Mouse (Mus musculus) midbrain, embryonic 10.5 days (tissue): ENCODE measurements around the gene Cdk8. TPM values are rescaled to one million over a fixed set of nuclear protein-coding genes. Genes with fewer than 3 reads are reported as not detected.

Experiments
- DNase-seq: peaks from one replicate; pipeline ENCODE4 v3.0.0-alpha.2; 2017; ENCODE audit warnings: low spot score
- H3K27ac ChIP-seq: fragments of 300-500 bp; sonication (generic); replicated peaks from 2 replicates; pipeline ENCODE4 v1.5.1; 2016; ENCODE audit warnings: mild to moderate bottlenecking
- H3K27me3 ChIP-seq: fragments of 300-500 bp; sonication (generic); 2 replicates; pipeline ENCODE4 v1.6.1; 2016; ENCODE audit warnings: low read depth, mild to moderate bottlenecking; ENCODE audit not compliant: poor library complexity, severe bottlenecking
- H3K36me3 ChIP-seq: fragments of 300-500 bp; sonication (generic); 2 replicates; pipeline ENCODE4 v1.6.1; 2016; ENCODE audit warnings: mild to moderate bottlenecking, moderate library complexity
- H3K4me1 ChIP-seq: fragments of 300-500 bp; sonication (generic); 2 replicates; pipeline ENCODE4 v1.6.1; 2016
- H3K4me3 ChIP-seq: fragments of 300-500 bp; sonication (generic); 2 replicates; pipeline ENCODE4 v1.5.1; 2016; ENCODE audit warnings: mild to moderate bottlenecking, moderate library complexity
- H3K9me3 ChIP-seq: fragments of 300-500 bp; sonication (generic); replicated peaks from 2 replicates; pipeline ENCODE4 v1.6.1; 2016; ENCODE audit warnings: mild to moderate bottlenecking
- WGBS: fragments of 180-500 bp; shearing (Covaris S2); methylation state at CpG from one replicate; pipeline ENCODE4 v1.1.7; 2016; 5-methylcytosine and 5-hydroxymethylcytosine counted together
- polyA plus RNA-seq: library from polyadenylated mRNA; unstranded; fragments of >200 nt; fragmentation: Nextera tagmentation; extraction: Ambion mirVana; gene quantifications from 2 replicates; pipeline ENCODE4 v1.2.1, GENCODE M21; 2016

Cdk8 gene
- polyA plus RNA-seq, 1 experiment from 2014 or later, result 22.4 TPM

DNA sequence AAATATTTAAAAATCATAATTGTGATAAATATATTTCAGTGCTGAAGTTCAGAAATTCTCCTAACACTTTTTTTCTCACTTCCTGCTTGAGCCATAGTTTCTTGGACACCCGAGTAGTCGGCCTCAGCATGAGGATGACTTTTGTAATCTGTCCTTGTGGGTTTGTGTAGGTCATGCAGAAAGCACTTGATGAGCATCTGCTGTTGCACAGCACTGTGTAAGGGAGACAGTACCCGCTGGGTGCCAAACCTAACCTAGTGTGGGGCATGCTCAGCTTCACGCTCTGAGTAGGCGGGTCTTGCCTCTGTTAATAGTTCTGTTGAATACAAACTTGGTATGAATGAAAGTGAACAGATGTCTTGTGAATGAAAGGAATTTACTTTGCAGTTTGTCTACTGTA is 60.5 kb downstream of the Cdk8 start:
- H3K9me3 ChIP-seq, result no peaks in the 10 kb centered on the region
- H3K36me3 ChIP-seq, result peaks cover 87% of the 10 kb centered on the region
- H3K4me1 ChIP-seq, result no peaks in the 10 kb centered on the region
- 93% methylated on average over 5 of the region's 5 CpGs for WGBS
- no peak overlapping the region for H3K4me3 ChIP-seq
- DNase-seq, result no peak
- no peaks in the 10 kb centered on the region for H3K27me3 ChIP-seq
- no peak overlapping the region for H3K27ac ChIP-seq

DNA sequence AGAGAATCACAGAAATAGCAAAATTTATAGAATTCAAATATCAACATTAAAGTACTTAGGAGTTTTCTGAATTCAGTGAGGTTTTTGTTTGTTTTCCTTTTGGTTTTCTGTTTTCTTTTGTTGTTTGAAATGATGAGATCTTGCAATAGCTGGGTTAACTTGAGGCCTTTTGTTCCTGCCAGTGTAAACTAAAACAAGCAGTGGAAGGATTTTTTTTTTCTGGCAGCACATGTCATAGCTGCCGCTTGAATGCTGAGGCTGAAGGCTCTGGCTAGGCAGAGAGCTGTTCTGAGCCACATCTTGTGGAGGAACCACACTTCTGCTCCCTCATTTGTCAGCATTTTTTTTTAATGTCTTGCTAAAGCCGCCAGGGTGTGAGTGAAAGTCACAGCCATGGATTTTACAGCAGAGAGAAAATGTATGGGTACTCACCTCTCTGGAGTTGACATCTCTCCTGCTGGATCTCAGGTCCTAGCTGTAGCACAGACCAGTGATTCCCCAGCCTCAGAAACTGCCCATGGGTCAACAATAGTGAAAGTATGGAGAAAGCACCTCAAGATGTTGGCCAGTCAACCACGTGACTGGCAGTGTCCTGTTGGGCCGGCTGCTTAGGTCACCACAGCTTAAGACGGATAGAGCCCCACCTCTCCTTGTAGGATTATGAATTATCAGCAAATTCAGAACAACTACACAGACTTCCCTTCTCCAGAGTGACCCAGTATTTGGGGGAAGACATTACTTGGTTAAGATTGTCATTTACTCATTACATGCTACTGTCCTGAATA is 62.1 kb downstream of the Cdk8 start:
- Histone ChIP-seq H3K4me1 (no peaks in the 10 kb centered on the region), H3K4me3 (no peak overlapping the region), H3K9me3 (no peaks in the 10 kb centered on the region), H3K27ac (no peak overlapping the region), H3K36me3 (peaks cover 87% of the 10 kb centered on the region), H3K27me3 (no peaks in the 10 kb centered on the region)
- DNase-seq, result no peak
- 89% methylated on average over 5 of the region's 5 CpGs for WGBS

DNA sequence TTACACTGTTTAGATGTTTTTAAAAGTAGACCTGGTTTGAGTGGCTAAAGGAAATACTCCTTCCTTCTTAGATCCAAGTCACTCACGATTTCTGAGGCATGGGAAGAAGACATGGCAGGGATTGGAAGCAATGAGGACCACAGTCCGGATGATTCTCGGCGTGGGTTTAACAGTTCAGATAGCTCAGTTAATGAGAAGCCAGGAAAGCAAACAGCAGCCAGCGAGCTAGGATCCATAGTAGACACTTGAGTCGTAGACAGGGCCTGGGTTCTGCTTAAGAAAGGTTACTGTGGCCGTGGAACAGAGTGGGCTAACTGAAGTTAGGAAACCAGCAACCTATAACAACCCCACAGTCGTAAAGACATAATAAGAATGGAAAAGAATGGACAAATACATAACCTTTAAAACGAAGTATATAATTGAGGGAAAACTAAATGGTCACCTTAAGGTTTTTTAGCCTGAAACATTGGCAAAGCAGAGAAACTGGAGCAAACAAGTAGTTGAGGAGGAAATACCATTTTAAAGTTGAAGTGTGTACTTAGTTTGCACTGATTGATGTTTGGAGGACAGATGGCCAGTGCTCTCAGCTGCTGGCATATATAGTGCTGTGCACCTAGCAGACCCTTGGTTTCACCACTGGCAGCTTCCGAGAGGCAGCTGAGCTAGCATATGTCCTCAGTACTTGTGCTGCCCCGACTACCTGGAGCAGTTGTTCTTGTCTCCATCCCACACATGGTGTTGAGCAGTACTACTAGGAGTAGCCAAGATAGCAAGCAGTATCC is 63.1 kb downstream of the Cdk8 start:
- 94% methylated on average over 11 of the region's 11 CpGs for whole genome bisulfite sequencing
- H3K4me1 ChIP-seq, result no peaks in the 10 kb centered on the region
- no peaks in the 10 kb centered on the region for H3K27me3 ChIP-seq
- H3K9me3 ChIP-seq, result no peaks in the 10 kb centered on the region
- H3K36me3 ChIP-seq, result peaks cover 88% of the 10 kb centered on the region
- no peak overlapping the region for H3K4me3 ChIP-seq
- no peak overlapping the region for H3K27ac ChIP-seq
- no peak for DNase-seq

DNA sequence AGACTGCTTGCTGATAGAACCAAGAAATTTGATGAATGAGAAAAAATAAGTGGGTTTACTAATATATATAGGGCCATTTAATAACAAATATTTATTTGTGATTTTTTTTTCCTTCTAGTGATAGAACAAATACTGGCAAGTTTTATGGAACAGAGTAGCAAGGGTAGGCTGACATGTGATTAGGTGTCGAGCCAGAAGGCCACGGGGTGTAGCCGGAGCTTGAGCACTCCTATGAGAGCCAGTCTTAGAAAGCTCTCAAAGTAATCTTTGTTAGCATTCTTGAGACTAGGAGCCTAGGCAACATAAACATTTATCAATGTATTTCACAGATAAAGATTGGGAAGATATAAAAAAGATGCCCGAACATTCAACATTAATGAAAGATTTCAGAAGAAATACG is 63.8 kb downstream of the Cdk8 start:
- no peaks in the 10 kb centered on the region for H3K9me3 ChIP-seq
- no peak for DNase-seq
- WGBS, result 95% methylated on average over 5 of the region's 5 CpGs
- H3K27me3 ChIP-seq, result no peaks in the 10 kb centered on the region
- no peak overlapping the region for H3K27ac ChIP-seq
- H3K4me3 ChIP-seq, result no peak overlapping the region
- H3K36me3 ChIP-seq, result peaks cover 88% of the 10 kb centered on the region
- no peaks in the 10 kb centered on the region for H3K4me1 ChIP-seq

DNA sequence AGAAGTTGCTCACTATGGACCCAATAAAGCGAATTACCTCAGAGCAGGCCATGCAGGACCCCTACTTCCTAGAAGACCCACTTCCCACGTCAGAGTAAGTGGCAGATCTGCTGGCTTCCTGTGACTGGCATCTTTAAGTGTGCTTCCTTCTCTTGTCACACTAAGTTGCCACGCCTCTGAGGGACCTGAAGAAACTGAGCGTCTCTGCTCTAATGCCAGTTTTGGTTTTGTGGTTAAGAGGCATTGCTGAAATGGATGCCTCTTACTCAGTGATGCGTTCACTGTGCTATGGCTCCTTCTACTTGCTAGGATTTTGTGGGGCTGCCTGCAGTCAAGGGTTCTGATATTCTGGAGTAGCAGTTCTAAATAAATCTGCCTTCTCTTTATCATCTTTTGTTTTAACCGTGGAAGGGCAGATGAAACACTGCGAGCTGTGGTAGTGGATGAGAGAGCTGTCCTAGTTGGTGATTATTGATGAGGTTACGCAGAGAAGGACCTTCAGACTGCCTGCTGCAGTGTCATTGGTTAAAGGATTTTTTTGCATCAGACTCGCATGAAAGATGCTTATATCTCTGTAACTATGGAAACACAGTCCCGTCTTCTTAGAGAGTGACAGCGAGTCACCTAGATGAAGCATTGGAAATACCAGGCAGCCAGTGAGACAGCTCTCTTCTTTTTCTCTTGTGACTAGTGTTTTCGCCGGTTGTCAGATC is 67.9 kb downstream of the Cdk8 start:
- 92% methylated on average over 13 of the region's 13 CpGs for WGBS
- no peak for DNase-seq
- peaks cover 87% of the 10 kb centered on the region for H3K36me3 ChIP-seq
- no peak overlapping the region for H3K4me3 ChIP-seq
- H3K4me1 ChIP-seq, result no peaks in the 10 kb centered on the region
- no peaks in the 10 kb centered on the region for H3K27me3 ChIP-seq
- H3K27ac ChIP-seq, result no peak overlapping the region
- no peaks in the 10 kb centered on the region for H3K9me3 ChIP-seq

DNA sequence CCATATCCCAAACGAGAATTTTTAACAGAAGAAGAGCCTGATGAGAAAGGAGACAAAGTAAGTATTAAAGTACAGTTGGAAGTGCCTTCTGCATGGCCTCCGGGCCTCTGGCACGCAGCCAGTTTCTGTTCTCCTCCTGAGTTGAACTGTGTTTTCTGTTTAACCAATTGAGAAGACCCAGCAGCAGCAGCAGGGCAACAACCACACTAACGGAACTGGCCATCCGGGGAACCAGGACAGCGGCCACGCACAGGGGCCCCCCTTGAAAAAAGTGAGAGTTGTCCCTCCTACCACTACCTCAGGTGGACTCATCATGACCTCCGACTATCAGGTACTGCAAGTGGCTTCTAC is 68.5 kb downstream of the Cdk8 start:
- Histone ChIP-seq H3K36me3 (peaks cover 86% of the 10 kb centered on the region), H3K27me3 (no peaks in the 10 kb centered on the region), H3K27ac (no peak overlapping the region), H3K4me3 (no peak overlapping the region), H3K4me1 (no peaks in the 10 kb centered on the region), H3K9me3 (no peaks in the 10 kb centered on the region)
- no peak for DNase-seq
- 93% methylated on average over 8 of the region's 8 CpGs for WGBS

DNA sequence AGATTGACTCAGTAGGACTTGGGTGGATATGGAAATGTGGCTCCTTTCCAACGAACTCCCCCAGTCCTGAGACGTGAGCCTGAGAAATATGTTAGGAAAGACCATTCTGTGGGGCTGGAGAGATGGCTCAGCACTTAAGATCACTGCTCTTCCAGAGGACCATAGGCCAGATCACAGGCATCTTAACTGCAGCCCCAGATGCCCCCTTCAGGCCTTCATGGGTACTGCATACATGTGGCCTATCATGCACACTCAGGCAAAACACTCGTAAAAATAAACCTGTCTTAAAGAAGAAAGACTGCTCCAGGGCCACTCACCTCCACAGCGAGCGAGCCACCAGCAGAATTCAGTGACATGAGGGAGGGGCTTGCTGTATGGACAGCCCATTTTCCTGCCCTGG is 72.4 kb downstream of the Cdk8 start:
- Histone ChIP-seq H3K9me3 (no peaks in the 10 kb centered on the region), H3K27ac (no peak overlapping the region), H3K4me1 (no peaks in the 10 kb centered on the region), H3K36me3 (peaks cover 81% of the 10 kb centered on the region), H3K4me3 (no peak overlapping the region), H3K27me3 (no peaks in the 10 kb centered on the region)
- peak; percentile 60 for DNase-seq
- WGBS, result 93% methylated on average over 5 of the region's 5 CpGs

DNA sequence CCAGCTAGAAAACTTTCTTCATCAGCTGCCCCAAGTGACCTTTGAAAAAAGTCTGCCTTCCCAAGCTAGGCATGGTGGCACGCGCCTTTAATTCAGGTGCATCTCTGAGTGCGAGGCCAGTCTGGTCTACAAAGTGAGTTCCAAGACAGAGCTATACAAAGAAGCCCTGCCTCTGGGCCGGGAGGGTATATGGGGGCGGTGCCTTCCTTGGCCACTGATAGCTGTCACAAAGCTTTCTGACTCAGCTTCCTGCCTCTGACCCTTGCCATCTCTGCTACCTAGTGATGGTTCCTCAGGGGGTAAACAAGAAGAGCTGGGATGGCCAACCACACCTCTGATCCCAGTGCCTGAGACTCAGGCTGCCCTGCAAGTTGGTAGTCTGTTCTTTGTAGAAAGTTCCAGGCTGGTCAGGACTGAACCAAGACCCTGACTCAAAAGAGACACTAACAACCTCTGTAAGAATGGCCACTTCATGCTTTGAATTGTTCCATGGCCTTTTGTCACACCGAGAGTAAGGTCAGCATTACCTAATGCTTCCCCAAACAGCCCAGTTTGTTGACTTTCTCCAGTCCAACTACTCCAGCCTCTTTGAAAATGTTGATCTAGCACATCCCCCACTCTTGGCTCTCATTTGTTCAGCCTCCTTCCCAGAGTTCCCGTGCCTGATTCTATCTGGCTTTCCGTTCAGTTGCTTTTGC is 76.2 kb downstream of the Cdk8 start:
- WGBS, result 86% methylated on average over 8 of the region's 8 CpGs

DNA sequence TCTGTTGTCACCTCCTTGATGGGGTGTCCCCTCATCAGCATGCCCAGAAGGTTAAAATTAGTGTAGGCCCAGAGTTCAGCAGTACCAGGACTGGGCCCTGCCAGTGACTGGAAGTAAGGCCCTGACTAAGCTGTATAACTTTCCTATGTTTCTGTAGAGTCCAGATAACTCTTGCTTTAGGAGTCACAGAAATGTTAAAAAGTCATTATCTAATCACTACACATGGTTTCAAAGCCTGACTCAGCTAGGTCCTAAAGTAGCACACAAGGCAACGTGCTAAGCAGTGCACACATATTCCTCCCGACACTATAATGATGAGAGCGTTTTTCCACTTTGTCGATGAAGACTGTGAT is 76.7 kb downstream of the Cdk8 start:
- WGBS, result 96% methylated on average over 4 of the region's 4 CpGs
- Histone ChIP-seq H3K4me3 (no peak overlapping the region), H3K9me3 (no peaks in the 10 kb centered on the region; the same call in 1 of the 2 replicates), H3K4me1 (no peaks in the 10 kb centered on the region), H3K27me3 (no peaks in the 10 kb centered on the region), H3K27ac (no peak overlapping the region), H3K36me3 (peaks cover 56% of the 10 kb centered on the region)
- DNase-seq, result no peak

More for the DNA sequence above, 76.2 kb downstream of the Cdk8 start:
- Histone ChIP-seq H3K27me3 (no peaks in the 10 kb centered on the region), H3K27ac (no peak overlapping the region), H3K4me1 (no peaks in the 10 kb centered on the region), H3K9me3 (no peaks in the 10 kb centered on the region; the same call in 1 of the 2 replicates), H3K36me3 (peaks cover 56% of the 10 kb centered on the region), H3K4me3 (no peak overlapping the region)
- DNase-seq, result no peak

DNA sequence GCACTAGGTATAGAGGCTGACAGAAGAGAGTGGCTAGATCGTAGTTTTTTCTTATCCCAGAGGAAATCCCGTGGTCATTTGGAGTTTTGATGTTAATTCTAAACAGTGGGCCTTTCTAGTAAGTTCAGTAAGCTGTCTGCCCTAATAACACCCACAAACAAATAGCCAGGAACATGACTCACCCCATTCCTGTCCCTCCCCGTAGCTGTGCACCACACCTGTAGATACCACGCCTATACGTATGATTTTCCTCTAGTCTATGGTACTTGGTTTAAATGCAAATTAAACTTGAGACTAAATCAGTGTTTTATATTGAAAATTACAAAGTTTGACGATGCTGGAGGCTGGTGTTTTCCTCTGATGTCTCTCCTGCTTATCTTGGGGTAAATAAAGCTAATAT is 83.5 kb downstream of the Cdk8 start:
- no peak overlapping the region for H3K4me3 ChIP-seq
- WGBS, result 88% methylated on average over 6 of the region's 6 CpGs
- no peak overlapping the region for H3K27ac ChIP-seq
- no peak for DNase-seq
- H3K4me1 ChIP-seq, result peaks cover 5% of the 10 kb centered on the region; the same call in 1 of the 2 replicates
- no peaks in the 10 kb centered on the region for H3K9me3 ChIP-seq
- H3K27me3 ChIP-seq, result no peaks in the 10 kb centered on the region
- no peaks in the 10 kb centered on the region for H3K36me3 ChIP-seq

DNA sequence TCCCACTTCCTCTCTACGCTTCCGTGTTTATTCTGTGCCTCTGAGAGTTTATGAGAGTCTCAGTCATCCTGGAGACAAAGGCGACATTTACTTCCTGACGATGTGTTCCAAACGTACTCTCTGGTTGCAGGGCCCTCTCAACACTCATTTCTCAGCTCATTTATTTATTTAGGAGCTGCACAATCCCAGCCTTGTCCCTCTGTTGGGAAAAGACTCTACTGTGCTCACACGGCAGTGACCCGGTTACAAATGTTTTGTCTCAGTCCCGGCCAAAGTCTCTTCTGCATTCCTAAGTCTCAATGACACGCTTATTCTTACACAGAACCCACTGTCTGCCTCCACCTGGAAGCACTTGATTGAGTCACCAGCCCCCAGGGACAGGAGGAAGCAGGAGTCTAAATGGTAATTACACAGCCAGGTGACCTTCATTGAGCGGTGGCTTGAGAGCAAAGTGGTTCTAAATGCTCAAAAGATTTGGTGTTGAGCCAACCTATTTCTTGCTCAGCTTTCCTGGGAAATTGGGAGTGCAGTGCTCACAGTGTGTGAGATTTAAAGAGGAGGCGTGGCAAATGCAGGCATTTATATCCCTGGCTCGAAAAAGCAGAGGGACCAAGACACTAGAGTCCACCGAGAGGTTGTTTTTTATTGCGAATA is 84.4 kb downstream of the Cdk8 start:
- Histone ChIP-seq H3K4me1 (peaks cover 5% of the 10 kb centered on the region; the same call in 1 of the 2 replicates), H3K36me3 (no peaks in the 10 kb centered on the region), H3K9me3 (no peaks in the 10 kb centered on the region), H3K4me3 (no peak overlapping the region), H3K27ac (no peak overlapping the region), H3K27me3 (no peaks in the 10 kb centered on the region)
- 79% methylated on average over 14 of the region's 14 CpGs for WGBS
- no peak for DNase-seq

DNA sequence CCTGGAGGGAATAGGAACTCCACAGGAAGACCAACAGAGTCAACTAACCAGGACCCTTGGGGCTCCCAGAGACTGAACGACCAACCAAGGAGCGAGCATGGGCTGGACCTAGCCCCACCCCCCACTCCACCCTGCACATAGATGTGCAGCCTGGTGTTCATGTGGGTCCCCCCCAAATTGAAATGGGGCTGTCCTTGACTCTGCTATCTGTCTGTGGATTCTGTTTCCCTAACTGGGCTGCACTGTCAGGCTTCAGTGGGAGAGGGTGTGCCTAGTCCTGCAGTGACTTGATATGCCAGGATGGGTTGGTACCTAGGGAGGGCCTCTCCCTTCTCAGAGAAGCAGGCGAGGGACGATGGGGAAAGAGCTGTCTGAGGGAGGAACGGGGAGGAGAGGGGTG is 85.3 kb downstream of the Cdk8 start:
- WGBS, result 83% methylated on average over 5 of the region's 5 CpGs
- Histone ChIP-seq H3K9me3 (no peaks in the 10 kb centered on the region), H3K27me3 (no peaks in the 10 kb centered on the region), H3K36me3 (no peaks in the 10 kb centered on the region), H3K4me1 (peaks cover 5% of the 10 kb centered on the region; the same call in 1 of the 2 replicates), H3K4me3 (no peak overlapping the region), H3K27ac (no peak overlapping the region)
- DNase-seq, result no peak
